Mouse (Mus musculus) intestine, embryonic 16.5 days (tissue): Measurements from ENCODE around the gene Tjp3. TPM values are rescaled to one million over a fixed set of nuclear protein-coding genes. Genes with fewer than 3 reads are reported as not detected.

Source experiments
- ATAC-seq: fragments of 200-750 bp; cut with Nextera tagmentation; 2 replicates; pipeline ENCODE4 v1.8.0; 2017; ENCODE audit warnings: moderate TSS enrichment, moderate library complexity
- H3K27ac ChIP-seq: fragments of 300-500 bp; sonication (generic); 2 replicates; pipeline ENCODE4 v1.5.1; 2014; ENCODE audit warnings: mild to moderate bottlenecking, low read length
- H3K27me3 ChIP-seq: fragments of 300-500 bp; sonication (generic); replicated peaks from 2 replicates; pipeline ENCODE4 v1.6.1; 2014; ENCODE audit warnings: low read length, control low read depth, mixed read lengths; ENCODE audit not compliant: control insufficient read depth, insufficient read depth
- H3K36me3 ChIP-seq: fragments of 300-500 bp; sonication (generic); 2 replicates; pipeline ENCODE4 v1.6.1; 2014; ENCODE audit warnings: low read length, control low read depth; ENCODE audit not compliant: control insufficient read depth, insufficient read depth
- H3K4me1 ChIP-seq: fragments of 300-500 bp; sonication (generic); 2 replicates; pipeline ENCODE4 v1.6.1; 2014; ENCODE audit warnings: low read length, control low read depth, mixed read lengths; ENCODE audit not compliant: control insufficient read depth, insufficient read depth
- H3K4me2 ChIP-seq: fragments of 300-500 bp; sonication (generic); 2 replicates; pipeline ENCODE4 v1.6.1; 2014; ENCODE audit warnings: low read depth, low read length, control low read depth
- H3K4me3 ChIP-seq: fragments of 300-500 bp; sonication (generic); 2 replicates; pipeline ENCODE4 v1.5.1; 2014; ENCODE audit warnings: mild to moderate bottlenecking, low read length
- H3K9ac ChIP-seq: fragments of 300-500 bp; sonication (generic); 2 replicates; pipeline ENCODE4 v1.6.1; 2014; ENCODE audit warnings: low read depth, low read length
- H3K9me3 ChIP-seq: fragments of 300-500 bp; sonication (generic); 2 replicates; pipeline ENCODE4 v1.6.1; 2016; ENCODE audit warnings: low read length, control low read depth; ENCODE audit not compliant: control insufficient read depth
- WGBS: fragments of 180-500 bp; shearing (Covaris S2); extraction: QIAGEN DNeasy Blood & Tissue Kit; methylation state at CpG from one replicate; pipeline ENCODE4 v1.1.7; 2014; 5-methylcytosine and 5-hydroxymethylcytosine counted together
- polyA plus RNA-seq: library from polyadenylated mRNA; unstranded; fragments of >200 nt; fragmentation: Nextera tagmentation; extraction: Ambion mirVana; gene quantifications from 2 replicates; pipeline ENCODE4 v1.2.1, GENCODE M21; 2015

The Tjp3 gene
- polyA plus RNA-seq, 1 experiment from 2014 or later, result 53.2 TPM

GRCm38 (mm10) chr10:81328386-81328785, 37.0 kb upstream of the Tjp3 start, which contains the start of gene Tbxa2r:
TSS of gene Tbxa2r (plus strand) at chr10:81328731.
- ATAC-seq, result peak; percentile 21; the same call in 1 of the 2 replicates
- Histone ChIP-seq H3K4me2 (peak within 1 kb of the TSS; percentile 55), H3K9ac (peak within 1 kb of the TSS; percentile 63), H3K36me3 (peaks cover 38% of the 10 kb centered on the region), H3K9me3 (no peaks in the 10 kb centered on the region), H3K27me3 (peaks cover 8% of the 10 kb centered on the region; the same call in 1 of the 2 replicates), H3K4me3 (peak within 1 kb of the TSS; percentile 40), H3K4me1 (peaks cover 30% of the 10 kb centered on the region), H3K27ac (peak within 1 kb of the TSS; percentile 95)
- WGBS, result 11% methylated on average over 10 of the region's 10 CpGs

GRCm38 (mm10) chr10:81327959-81328358, 36.6 kb upstream of the Tjp3 start:
- WGBS, result 49% methylated on average over 2 of the region's 2 CpGs
- peak overlapping the region; percentile 95 for H3K27ac ChIP-seq

DNA sequence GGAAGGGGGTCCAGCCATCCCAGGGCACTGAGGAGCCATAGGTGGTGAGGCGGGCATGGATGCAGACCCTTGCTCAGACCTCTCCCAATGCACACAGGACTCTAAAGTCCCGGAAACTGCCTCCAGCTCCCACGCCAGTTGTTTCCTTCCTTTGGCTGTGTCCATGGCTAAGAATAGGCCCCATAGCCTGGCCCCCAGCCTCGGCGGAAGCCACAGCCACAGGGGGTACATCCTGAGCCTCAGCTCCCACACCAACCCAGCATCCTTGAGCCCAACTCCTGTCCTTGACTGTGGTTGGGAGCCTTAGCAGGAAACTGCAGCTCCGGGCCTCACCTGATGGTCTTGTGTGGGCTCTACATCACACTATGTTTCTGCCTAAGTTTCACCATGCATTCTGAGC, 35.5 kb upstream of the Tjp3 start:
- peak overlapping the region; percentile 23; the same call in 1 of the 2 replicates for H3K27ac ChIP-seq
- peaks cover 34% of the 10 kb centered on the region for H3K4me1 ChIP-seq
- H3K4me2 ChIP-seq, result no peak overlapping the region
- H3K9ac ChIP-seq, result no peak overlapping the region
- no peaks in the 10 kb centered on the region for H3K27me3 ChIP-seq
- H3K9me3 ChIP-seq, result no peaks in the 10 kb centered on the region
- no peak for ATAC-seq
- peaks cover 46% of the 10 kb centered on the region for H3K36me3 ChIP-seq
- H3K4me3 ChIP-seq, result no peak overlapping the region
- WGBS, result 87% methylated on average over 6 of the region's 6 CpGs

More at GRCm38 (mm10) chr10:81327959-81328358, 36.6 kb upstream of the Tjp3 start:
- H3K4me3 ChIP-seq, result no peak overlapping the region
- peak overlapping the region; percentile 55; the same call in 1 of the 2 replicates for H3K4me2 ChIP-seq
- no peak for ATAC-seq
- H3K9ac ChIP-seq, result peak overlapping the region; percentile 63
- H3K4me1 ChIP-seq, result peaks cover 30% of the 10 kb centered on the region
- peaks cover 40% of the 10 kb centered on the region for H3K36me3 ChIP-seq
- peaks cover 5% of the 10 kb centered on the region; the same call in 1 of the 2 replicates for H3K27me3 ChIP-seq
- no peaks in the 10 kb centered on the region for H3K9me3 ChIP-seq

DNA sequence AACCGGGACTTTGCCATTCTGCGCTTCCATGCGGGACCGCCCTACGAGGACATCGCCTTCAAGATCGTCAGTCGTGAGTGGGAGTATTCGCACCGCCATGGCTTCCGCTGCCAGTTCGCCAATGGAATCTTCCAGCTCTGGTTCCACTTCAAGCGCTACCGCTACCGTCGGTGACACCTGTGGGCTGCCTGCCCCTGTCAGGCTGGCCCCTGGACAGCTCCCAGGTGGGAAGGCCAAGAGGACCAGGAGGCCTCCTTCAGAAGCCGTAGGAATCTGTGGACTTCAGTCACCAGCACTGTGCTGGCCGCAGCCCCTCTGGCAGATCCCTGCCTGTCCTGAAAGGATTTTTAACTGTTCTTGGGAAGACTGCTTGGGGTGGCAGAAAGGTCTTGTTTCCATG, 34.4 kb upstream of the Tjp3 start:
- Histone ChIP-seq H3K27ac (no peak overlapping the region), H3K36me3 (peaks cover 46% of the 10 kb centered on the region), H3K9ac (no peak overlapping the region), H3K4me1 (peaks cover 36% of the 10 kb centered on the region), H3K27me3 (no peaks in the 10 kb centered on the region), H3K4me2 (no peak overlapping the region), H3K4me3 (no peak overlapping the region), H3K9me3 (no peaks in the 10 kb centered on the region)
- 93% methylated on average over 18 of the region's 18 CpGs for WGBS
- no peak for ATAC-seq

GRCm38 (mm10) chr10:81325176-81325575, 33.8 kb upstream of the Tjp3 start:
- Histone ChIP-seq H3K36me3 (peaks cover 46% of the 10 kb centered on the region), H3K27me3 (no peaks in the 10 kb centered on the region), H3K4me1 (peaks cover 33% of the 10 kb centered on the region), H3K4me2 (no peak overlapping the region), H3K27ac (no peak overlapping the region), H3K9ac (no peak overlapping the region), H3K9me3 (no peaks in the 10 kb centered on the region), H3K4me3 (no peak overlapping the region)
- WGBS, result 93% methylated on average over 21 of the region's 21 CpGs
- no peak for ATAC-seq

DNA sequence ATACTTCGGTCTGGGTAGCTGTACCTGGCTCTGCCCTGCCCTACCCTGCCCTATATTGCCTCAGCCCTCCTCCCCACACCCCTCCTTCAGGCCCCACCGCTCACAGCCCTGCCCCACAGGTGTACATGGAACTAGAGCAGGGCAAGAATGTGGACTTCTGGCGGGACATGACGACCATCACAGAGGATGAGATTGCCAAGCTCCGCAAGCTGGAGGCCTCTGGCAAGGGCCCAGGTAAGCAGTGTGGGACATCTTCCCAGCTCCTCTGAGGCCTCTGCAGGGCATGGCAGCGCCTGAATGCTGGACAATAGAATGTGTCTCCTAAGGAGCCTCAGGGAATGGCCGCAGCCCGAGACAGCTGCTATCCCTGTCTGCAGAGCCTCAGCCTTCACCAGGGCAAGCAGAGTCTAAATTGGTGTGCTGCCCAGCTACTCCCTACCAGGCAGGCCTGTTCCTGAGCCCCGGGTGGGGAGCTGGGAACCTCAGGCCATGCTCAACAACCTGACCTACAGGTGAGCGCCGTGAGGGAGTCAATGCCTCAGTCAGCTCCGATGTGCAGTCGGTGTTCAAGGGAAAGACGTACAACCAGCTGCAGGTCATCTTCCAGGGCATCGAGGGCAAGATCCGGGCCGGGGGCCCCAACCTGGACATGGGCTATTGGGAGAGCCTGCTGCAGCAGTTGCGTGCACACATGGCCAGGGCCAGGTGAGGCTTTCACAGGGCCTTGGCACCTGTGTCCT, 32.6 kb upstream of the Tjp3 start:
- no peak overlapping the region for H3K4me2 ChIP-seq
- peaks cover 46% of the 10 kb centered on the region for H3K36me3 ChIP-seq
- H3K4me3 ChIP-seq, result no peak overlapping the region
- H3K4me1 ChIP-seq, result peaks cover 31% of the 10 kb centered on the region
- H3K9me3 ChIP-seq, result no peaks in the 10 kb centered on the region
- no peak overlapping the region for H3K27ac ChIP-seq
- no peak for ATAC-seq
- 93% methylated on average over 18 of the region's 18 CpGs for WGBS
- no peak overlapping the region for H3K9ac ChIP-seq
- H3K27me3 ChIP-seq, result no peaks in the 10 kb centered on the region

- Histone ChIP-seq H3K9ac (no peak overlapping the region; the same call in 1 of the 2 replicates), H3K4me3 (no peak overlapping the region), H3K36me3 (peaks cover 46% of the 10 kb centered on the region), H3K9me3 (no peaks in the 10 kb centered on the region), H3K27me3 (no peaks in the 10 kb centered on the region), H3K27ac (no peak overlapping the region), H3K4me2 (no peak overlapping the region), H3K4me1 (peaks cover 29% of the 10 kb centered on the region)
- no peak for ATAC-seq
- WGBS, result 93% methylated on average over 23 of the region's 23 CpGs
These were observed 31.9 kb upstream of the Tjp3 start for GRCm38 (mm10) chr10:81323141-81323775.

DNA sequence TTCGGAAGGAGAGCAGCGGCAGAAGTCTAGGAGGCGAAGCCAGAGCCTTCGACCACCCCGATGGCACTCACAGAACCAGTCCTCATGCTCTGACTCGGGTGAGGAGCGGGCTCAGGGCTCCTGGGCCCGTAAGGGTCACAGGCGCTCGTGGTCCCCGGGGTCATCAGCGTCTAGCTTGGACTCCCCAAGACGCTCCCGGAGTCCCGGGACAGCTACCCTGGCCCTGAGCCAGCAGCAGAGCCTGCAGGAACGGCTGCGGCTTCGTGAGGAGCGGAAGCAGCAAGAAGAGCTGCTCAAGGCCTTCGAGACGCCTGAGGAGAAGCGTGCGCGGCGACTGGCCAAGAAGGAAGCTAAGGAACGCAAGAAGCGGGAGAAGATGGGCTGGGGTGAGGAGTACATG, 31.1 kb upstream of the Tjp3 start:
- Histone ChIP-seq H3K27me3 (no peaks in the 10 kb centered on the region), H3K4me1 (peaks cover 29% of the 10 kb centered on the region), H3K9me3 (no peaks in the 10 kb centered on the region), H3K4me3 (no peak overlapping the region; the same call in 1 of the 2 replicates), H3K4me2 (no peak overlapping the region), H3K9ac (no peak overlapping the region), H3K27ac (no peak overlapping the region), H3K36me3 (peaks cover 46% of the 10 kb centered on the region)
- WGBS, result 92% methylated on average over 27 of the region's 27 CpGs
- no peak for ATAC-seq

DNA sequence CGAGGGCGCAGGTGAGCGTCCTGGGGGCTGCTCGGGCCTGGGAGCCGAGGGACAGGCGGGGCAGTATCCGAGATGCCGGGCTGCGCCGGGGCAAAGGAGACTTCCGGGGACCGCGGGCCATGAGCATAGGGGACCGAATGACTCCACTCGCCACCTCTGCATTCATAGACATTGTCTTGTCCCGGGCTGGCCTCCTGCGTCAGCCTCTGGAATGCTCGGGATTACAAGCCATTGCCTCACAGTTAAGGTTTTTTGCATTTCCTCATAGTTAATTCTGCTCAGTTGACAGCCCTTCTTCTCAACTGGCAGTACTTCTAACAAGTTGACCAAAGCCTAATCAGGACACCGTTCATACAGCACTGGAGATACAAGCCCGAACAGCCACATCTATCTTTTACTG, 30.1 kb upstream of the Tjp3 start:
- peak overlapping the region; percentile 82 for H3K4me2 ChIP-seq
- peak overlapping the region; percentile 93 for H3K9ac ChIP-seq
- H3K27me3 ChIP-seq, result no peaks in the 10 kb centered on the region
- peak overlapping the region; percentile 94 for H3K4me3 ChIP-seq
- ATAC-seq, result no peak; the same call in 1 of the 2 replicates
- no peaks in the 10 kb centered on the region for H3K9me3 ChIP-seq
- WGBS, result 2% methylated on average over 20 of the region's 20 CpGs
- H3K36me3 ChIP-seq, result peaks cover 38% of the 10 kb centered on the region
- H3K4me1 ChIP-seq, result peaks cover 39% of the 10 kb centered on the region
- H3K27ac ChIP-seq, result peak overlapping the region; percentile 87
